Mouse (Mus musculus) MEL (cell line): Measurements from ENCODE around the gene Aftph. TPM values are rescaled to one million over a fixed set of nuclear protein-coding genes. Genes with fewer than 3 reads are reported as not detected.
"Not testable (repeated sequence)": the region's sequence is repeated elsewhere in the genome, so short reads cannot be mapped to it uniquely, and the experiment has no call there.

ENCODE experiments used
- DNase-seq: peaks from one replicate; pipeline ENCODE4 v3.0.0; 2011; ENCODE audit warnings: low read depth, low spot score
- H3K27ac ChIP-seq: 2 replicates; pipeline ENCODE4 v1.5.1; 2012; ENCODE audit warnings: low read depth, mild to moderate bottlenecking, control low read depth, low read length, moderate library complexity; ENCODE audit not compliant: control insufficient read depth
- H3K27me3 ChIP-seq, 2 experiments: fragments of 150-350 bp in 1 of 2; sonication (generic) in 1 of 2; 2 replicates each; pipeline ENCODE4 v1.6.1; 2012; ENCODE audit warnings: low read length in 2 of 2, mild to moderate bottlenecking in 2 of 2, improper control_type of control experiment in 1 of 2, moderate library complexity in 1 of 2; ENCODE audit not compliant: insufficient read depth in 2 of 2, control insufficient read depth in 1 of 2
- H3K36me3 ChIP-seq, 2 experiments: 2 replicates each; pipeline ENCODE4 v1.6.1; 2012 to 2014; ENCODE audit warnings: low read length in 2 of 2, improper control_type of control experiment in 1 of 2, inconsistent platforms in 1 of 2, mild to moderate bottlenecking in 1 of 2; ENCODE audit not compliant: insufficient read depth in 2 of 2, control insufficient read depth in 1 of 2
- H3K4me1 ChIP-seq, 2 experiments: fragments of 150-350 bp in 1 of 2; sonication (generic) in 1 of 2; 2 replicates each; pipeline ENCODE4 v1.6.1; 2012; ENCODE audit warnings: low read length in 2 of 2, improper control_type of control experiment in 1 of 2, mild to moderate bottlenecking in 1 of 2; ENCODE audit not compliant: insufficient read depth in 2 of 2, control insufficient read depth in 1 of 2
- H3K4me3 ChIP-seq, 2 experiments: fragments of 150-350 bp in 1 of 2; sonication (generic) in 1 of 2; 2 replicates each; pipeline ENCODE4 v1.5.1; 2012; ENCODE audit warnings: low read depth in 2 of 2, low read length in 2 of 2, mild to moderate bottlenecking in 2 of 2, moderate library complexity in 2 of 2, control low read depth in 1 of 2, improper control_type of control experiment in 1 of 2; ENCODE audit not compliant: control insufficient read depth in 1 of 2, insufficient read depth in 1 of 2
- H3K79me2 ChIP-seq: 2 replicates; pipeline ENCODE4 v1.6.1; 2012; ENCODE audit warnings: mild to moderate bottlenecking, low read length, moderate library complexity; ENCODE audit not compliant: control insufficient read depth, poor library complexity, insufficient read depth
- H3K9ac ChIP-seq: 2 replicates; pipeline ENCODE4 v1.6.1; 2012; ENCODE audit warnings: low read depth, mild to moderate bottlenecking, control low read depth, low read length, moderate library complexity; ENCODE audit not compliant: control insufficient read depth, poor library complexity, severe bottlenecking
- H3K9me3 ChIP-seq: fragments of 150-350 bp; sonication (generic); replicated peaks from 2 replicates; pipeline ENCODE4 v1.6.1; 2012; ENCODE audit warnings: mild to moderate bottlenecking, low read length, improper control_type of control experiment, moderate library complexity; ENCODE audit not compliant: insufficient read depth
- BHLHE40 ChIP-seq: IDR thresholded peaks from 2 replicates; pipeline ENCODE4 v1.6.1; 2012; ENCODE audit warnings: low read depth, mild to moderate bottlenecking, inconsistent platforms, low read length, improper control_type of control experiment, borderline replicate concordance
- CHD1 ChIP-seq: IDR thresholded peaks from 2 replicates; pipeline ENCODE4 v1.6.1; 2012; ENCODE audit warnings: low read depth, mild to moderate bottlenecking, inconsistent platforms, low read length, improper control_type of control experiment
- CHD2 ChIP-seq: IDR thresholded peaks from 2 replicates; pipeline ENCODE4 v1.6.1; 2011; ENCODE audit warnings: low read length, improper control_type of control experiment
- E2F4 ChIP-seq: IDR thresholded peaks from 2 replicates; pipeline ENCODE4 v1.6.1; 2011; ENCODE audit warnings: low read depth, low read length, improper control_type of control experiment, borderline replicate concordance
- ELF1 ChIP-seq: IDR thresholded peaks from 2 replicates; pipeline ENCODE4 v1.6.1; 2014; ENCODE audit warnings: low read depth, mild to moderate bottlenecking, inconsistent platforms, low read length, improper control_type of control experiment, moderate library complexity
- ETS1 ChIP-seq: IDR thresholded peaks from 2 replicates; pipeline ENCODE4 v1.6.1; 2012; ENCODE audit warnings: low read depth, mild to moderate bottlenecking, inconsistent platforms, low read length, improper control_type of control experiment, moderate library complexity
- GABPA ChIP-seq: IDR thresholded peaks from 2 replicates; pipeline ENCODE4 v1.6.1; 2012; ENCODE audit warnings: low read depth, mild to moderate bottlenecking, inconsistent platforms, low read length, improper control_type of control experiment, moderate library complexity
- GATA1 ChIP-seq: IDR thresholded peaks from 2 replicates; pipeline ENCODE4 v1.6.1; 2011; ENCODE audit warnings: low read depth, low read length, improper control_type of control experiment
- HCFC1 ChIP-seq: IDR thresholded peaks from 2 replicates; pipeline ENCODE4 v1.6.1; 2012; ENCODE audit warnings: low read depth, mild to moderate bottlenecking, inconsistent platforms, low read length, improper control_type of control experiment, moderate library complexity
- KAT2A ChIP-seq: conservative IDR thresholded peaks from 2 replicates; pipeline ENCODE4 v1.6.1; 2012; ENCODE audit warnings: low read depth, low read length, improper control_type of control experiment, inconsistent platforms
- MXI1 ChIP-seq: IDR thresholded peaks from 2 replicates; pipeline ENCODE4 v1.6.1; 2011; ENCODE audit warnings: mild to moderate bottlenecking, low read depth, low read length, improper control_type of control experiment
- MYB ChIP-seq: IDR thresholded peaks from 2 replicates; pipeline ENCODE4 v1.6.1; 2011; ENCODE audit warnings: mild to moderate bottlenecking, low read depth, low read length, improper control_type of control experiment
- RAD21 ChIP-seq: IDR thresholded peaks from 2 replicates; pipeline ENCODE4 v1.6.1; 2011; ENCODE audit warnings: mild to moderate bottlenecking, low read depth, low read length, improper control_type of control experiment
- RCOR1 ChIP-seq: IDR thresholded peaks from 2 replicates; pipeline ENCODE4 v1.6.1; 2012; ENCODE audit warnings: low read depth, mild to moderate bottlenecking, inconsistent platforms, low read length, improper control_type of control experiment
- USF1 ChIP-seq: IDR thresholded peaks from 2 replicates; pipeline ENCODE4 v1.6.1; 2014; ENCODE audit warnings: low read depth, mild to moderate bottlenecking, inconsistent platforms, low read length, improper control_type of control experiment, moderate library complexity
- USF2 ChIP-seq, 2 experiments: IDR thresholded peaks; 2 replicates each; pipeline ENCODE4 v1.6.1; 2011 to 2012; ENCODE audit warnings: improper control_type of control experiment in 2 of 2, low read length in 2 of 2, borderline replicate concordance in 1 of 2, inconsistent platforms in 1 of 2, low read depth in 1 of 2, mild to moderate bottlenecking in 1 of 2; ENCODE audit not compliant: insufficient read depth in 1 of 2
- ZC3H11A ChIP-seq: IDR thresholded peaks from 2 replicates; pipeline ENCODE4 v1.6.1; 2012; ENCODE audit warnings: low read depth, mild to moderate bottlenecking, inconsistent platforms, low read length, improper control_type of control experiment
- ZKSCAN1 ChIP-seq: IDR thresholded peaks from 2 replicates; pipeline ENCODE4 v1.6.1; 2012; ENCODE audit warnings: low read depth, mild to moderate bottlenecking, inconsistent platforms, low read length, improper control_type of control experiment, moderate library complexity
- ZNF384 ChIP-seq: IDR thresholded peaks from 2 replicates; pipeline ENCODE4 v1.6.1; 2012; ENCODE audit warnings: low read depth, mild to moderate bottlenecking, inconsistent platforms, low read length, improper control_type of control experiment
- polyA plus RNA-seq, 2 experiments: library from polyadenylated mRNA; stranded (reverse) in 1 of 2; unstranded in 1 of 2; fragments of >175 nt in 1 of 2; fragments of >200 nt in 1 of 2; gene quantifications; 2 replicates each; pipeline versions ENCODE4 v1.2.1 to v1.2.4; 2012; ENCODE audit warnings: low replicate concordance in 2 of 2, low read depth in 1 of 2; ENCODE audit not compliant: insufficient read length in 2 of 2, insufficient read depth in 1 of 2, missing spikeins in 1 of 2
- total RNA-seq: library from RNA; depleted of rRNA; stranded (reverse); fragments of 300-350 nt; gene quantifications from 2 replicates; pipeline ENCODE4 v1.2.3, GENCODE M21; 2012

Gene Aftph
- total and polyA plus RNA-seq, 3 experiments = 38.1 to 47.2 (median 38.1) TPM

- Histone ChIP-seq H3K4me1 (peaks cover 1 to 3% of the 10 kb centered on the region in 2 experiments), H3K27me3 (no peaks in the 10 kb centered on the region; a peak in 1 of 4 replicates), H3K9ac (no peak overlapping the region)
Measured at GRCm38 (mm10) chr11:20772642-20773041, 31.3 kb upstream of the Aftph start.

GRCm38 (mm10) chr11:20771827-20772226, 30.4 kb upstream of the Aftph start:
- not testable (repeated sequence) for H3K9me3 ChIP-seq, H3K27me3 ChIP-seq, H3K4me3 ChIP-seq, H3K79me2 ChIP-seq, H3K4me1 ChIP-seq, H3K27ac ChIP-seq, H3K9ac ChIP-seq, H3K36me3 ChIP-seq, DNase-seq

More at GRCm38 (mm10) chr11:20772642-20773041, 31.3 kb upstream of the Aftph start:
- H3K79me2 ChIP-seq = no peaks in the 10 kb centered on the region
- peaks cover 0 to 7% of the 10 kb centered on the region in 2 experiments; a peak in 2 of 4 replicates for H3K36me3 ChIP-seq
- no peak overlapping the region for H3K4me3 ChIP-seq
- TF ChIP-seq ELF1 (no peak), USF1 (no peak), KAT2A (no peak), CHD2 (no peak), MXI1 (no peak), ZNF384 (no peak), HCFC1 (no peak), E2F4 (no peak), MYB (no peak), CHD1 (no peak), USF2 (IDR thresholded peaks at IDR 0.05; ENCODE audit: borderline replicate concordance in 1 of 2, insufficient read depth in 1 of 2, low read depth in 1 of 2, low read length in 2 of 2) (no peak), ETS1 (no peak), ZC3H11A (no peak), ZKSCAN1 (no peak), BHLHE40 (no peak), RAD21 (no peak), GABPA (no peak), GATA1 (no peak), RCOR1 (no peak)
- no peak overlapping the region for H3K27ac ChIP-seq
- H3K9me3 ChIP-seq = no peaks in the 10 kb centered on the region
- DNase-seq = no peak

GRCm38 (mm10) chr11:20761984-20762383, 20.6 kb upstream of the Aftph start:
- H3K27me3 ChIP-seq, H3K36me3 ChIP-seq, H3K27ac ChIP-seq, H3K4me3 ChIP-seq, H3K9ac ChIP-seq, H3K9me3 ChIP-seq, H3K4me1 ChIP-seq, H3K79me2 ChIP-seq: not testable (repeated sequence)
- peak; percentile 54 for DNase-seq
